Mouse (Mus musculus): ENCODE data around the gene Gng12.

DNA sequence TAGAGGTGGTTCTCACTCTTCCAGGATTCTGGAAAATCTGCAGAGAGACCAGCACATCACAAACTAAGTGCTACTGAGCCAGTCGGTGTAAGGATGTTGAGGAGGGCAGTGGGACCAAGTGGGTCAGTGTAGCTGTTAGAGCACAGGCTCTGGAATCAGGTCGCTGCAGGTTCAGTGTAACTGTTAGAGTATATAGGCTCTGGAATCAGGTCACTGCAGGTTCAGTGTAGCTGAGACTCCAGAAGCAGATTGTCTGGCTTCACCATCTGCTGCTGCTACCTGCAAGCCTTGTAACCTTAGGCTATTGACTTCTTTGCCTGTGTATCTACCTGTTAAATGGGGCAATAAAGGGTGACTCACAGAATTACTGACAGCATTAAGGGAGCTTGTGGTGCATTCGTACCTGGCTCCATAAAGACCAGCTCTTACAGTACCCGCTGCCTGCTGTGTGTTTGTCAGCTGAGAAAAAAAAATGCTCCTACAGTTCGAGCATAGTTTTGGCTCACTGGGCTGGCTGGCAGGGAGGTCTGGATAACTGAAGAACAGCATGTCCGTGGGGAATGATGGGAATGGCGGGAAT, 44.5 kb downstream of the Gng12 start:
- TF ChIP-seq POLR2A (IDR thresholded peaks at IDR 0.05; ENCODE audit: insufficient read depth, low read length) (no peak), CTCF (IDR thresholded peaks at IDR 0.05; ENCODE audit: low read depth, low read length) (no peak), EP300 (IDR thresholded peaks at IDR 0.05; ENCODE audit: insufficient read depth, low read depth, low read length) (no peak)
